Mouse (Mus musculus) T-helper 17 cell (primary cell): ENCODE results near the gene Vmn2r30.

Source experiments
- in situ Hi-C, 2 experiments: fragments of 300-600 bp; cut with MboI, MseI; formaldehyde crosslinking; loops; 1 replicate in 1 of 2; 2 replicates in 1 of 2; pipeline ENCODE4 v1.15.1; 2025; ENCODE audit warnings: high pct_unique_total_duplicates in 2 of 2

Vmn2r30 gene

GRCm38 (mm10) chr7:7337509-7337908 lies at the start of gene Vmn2r30:
TSS of gene Vmn2r30 (minus strand) at chr7:7337609.
- in situ Hi-C loops, result loop anchor here (10.0 to 25.0 kb wide), 3 partner anchors 700 to 1477 kb away; no protein-coding TSS in a partner anchor

DNA sequence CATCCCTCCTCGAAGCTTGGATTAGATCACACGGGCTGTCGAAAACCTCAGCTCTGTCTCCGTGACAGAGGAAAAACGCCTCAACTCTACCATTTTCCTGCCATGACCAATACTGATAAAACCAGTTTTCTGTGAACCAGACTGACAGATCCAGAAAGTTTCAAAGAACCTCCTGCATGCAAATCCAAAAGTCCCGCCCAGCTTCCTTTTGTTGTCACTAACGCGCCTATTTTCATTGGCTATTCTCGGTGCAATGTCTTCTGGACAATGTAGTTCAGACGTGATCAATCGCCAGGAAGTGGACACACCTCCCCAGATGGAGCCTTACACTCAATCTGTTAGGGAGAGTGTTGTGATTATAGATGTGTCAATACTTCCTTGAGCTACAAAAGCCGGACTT lies 37.0 kb upstream of the Vmn2r30 start, which contains the start of gene Gm45783:
Gene Gm45783 (minus strand): TSS at position 143 of the 400 bp plus-strand sequence.
- in situ Hi-C loops, result loop anchor here (5.0 to 10.0 kb wide), 4 partner anchors 168 to 1490 kb away; no protein-coding TSS in a partner anchor

- in situ Hi-C loops, result loop anchor here (5.0 to 25.0 kb wide), 8 partner anchors 103 to 1133 kb away; partner anchors contain the start of genes Zfp444 (in 1 of the 2), Zfp667 (in 1 of the 2), Zfp78 (in 1 of the 2) and Zfp787 (in 1 of the 2)
Observed at GRCm38 (mm10) chr7:7295595-7295994, 41.8 kb downstream of the Vmn2r30 start.

DNA sequence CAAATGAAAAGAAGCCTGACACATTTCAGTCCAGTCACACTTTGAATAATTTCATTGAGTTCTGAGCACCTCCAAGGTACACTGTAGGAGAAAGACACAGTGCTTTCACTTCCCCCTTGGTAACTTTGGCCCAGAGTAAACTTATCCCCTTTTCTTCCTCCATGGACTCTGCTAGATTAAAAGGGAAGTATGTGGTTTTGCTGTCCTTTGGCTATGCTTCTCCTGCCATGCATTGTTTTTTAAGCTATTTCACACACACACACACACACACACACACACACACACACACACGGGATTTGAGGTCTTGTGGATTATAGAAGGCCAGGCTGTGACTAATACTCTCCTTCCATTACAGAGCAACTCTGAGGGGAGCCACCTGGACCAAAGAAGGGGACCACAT lies 56.0 kb downstream of the Vmn2r30 start:
- in situ Hi-C loops, result loop anchor here in 1 of 2 experiments (25.0 kb wide), 2 partner anchors 919 to 1119 kb away; partner anchors contain the start of genes Zfp444, Zfp78 and Zfp787

GRCm38 (mm10) chr7:7277966-7278567 lies 59.3 kb downstream of the Vmn2r30 start, which contains the start of gene Gm45844:
TSS of gene Gm45844 (minus strand) at chr7:7278289.
- in situ Hi-C loops, result loop anchor here (5.0 to 25.0 kb wide), 3 partner anchors 336 to 1116 kb away; partner anchors contain the start of genes Zfp444 (in 1 of the 2), Zfp78 (in 1 of the 2) and Zfp787 (in 1 of the 2)

GRCm38 (mm10) chr7:7277556-7277955 lies 59.9 kb downstream of the Vmn2r30 start:
- in situ Hi-C loops, result loop anchor here (5.0 to 25.0 kb wide), 3 partner anchors 335 to 1115 kb away; partner anchors contain the start of genes Zfp444 (in 1 of the 2), Zfp78 (in 1 of the 2) and Zfp787 (in 1 of the 2)
